Mouse (Mus musculus) spleen, adult 2 months (tissue): ENCODE results near the gene Cdc25b.

ENCODE experiments used
- CTCF ChIP-seq: fragments of 200-500 bp; IDR thresholded peaks from 2 replicates; pipeline ENCODE4 v1.5.1; 2011; ENCODE audit warnings: mild to moderate bottlenecking, inconsistent platforms; ENCODE audit not compliant: insufficient read depth, insufficient read length, insufficient replicate concordance; ENCODE audit errors: extremely low read depth
- POLR2A ChIP-seq: fragments of 200-500 bp; IDR thresholded peaks from 2 replicates; pipeline ENCODE4 v1.6.1; 2011; ENCODE audit warnings: low read depth, low read length, inconsistent platforms

GRCm38 (mm10) chr2:131186771-131187601, at the start of gene Cdc25b, which contains the start of gene Spef1:
- TF ChIP-seq CTCF: 0 out of 2 replicates have a peak, but pooled peaks have one; percentile 6
- TF ChIP-seq POLR2A: peak; percentile 43; the same call in 1 of the 2 replicates
